Mouse (Mus musculus) liver, embryonic 14.5 days (tissue): ENCODE results near the gene Mical3.

ENCODE experiments used
- CTCF ChIP-seq: IDR thresholded peaks from 2 replicates; pipeline ENCODE4 v1.5.1; 2016; ENCODE audit warnings: antibody characterized with exemption, low read depth, control low read depth
- EP300 ChIP-seq: IDR thresholded peaks from 2 replicates; pipeline ENCODE4 v1.6.1; 2016; ENCODE audit warnings: antibody characterized with exemption, low read depth

DNA sequence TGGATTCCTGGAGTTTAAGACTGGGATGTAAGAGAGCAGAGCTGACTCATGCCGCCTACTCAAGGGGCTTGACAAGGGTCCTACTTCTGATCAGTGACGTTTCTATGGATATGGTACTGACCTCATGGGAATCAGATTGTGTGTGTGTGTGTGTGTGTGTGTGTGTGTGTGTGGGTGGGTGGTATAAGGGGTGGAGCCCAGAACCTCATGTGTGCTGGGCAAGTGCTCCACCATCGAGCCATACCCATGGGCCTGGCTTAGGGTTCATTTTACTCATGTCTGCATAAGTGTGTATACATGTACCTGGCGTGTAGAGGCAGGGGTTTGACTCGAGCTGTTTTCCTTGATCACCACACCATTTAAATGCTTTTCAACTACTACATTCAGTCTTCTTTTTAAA is 186.8 kb downstream of the Mical3 start:
- TF ChIP-seq CTCF (no peak), EP300 (no peak)
